Mouse (Mus musculus): ENCODE data around the gene Pkd1l2.

DNA sequence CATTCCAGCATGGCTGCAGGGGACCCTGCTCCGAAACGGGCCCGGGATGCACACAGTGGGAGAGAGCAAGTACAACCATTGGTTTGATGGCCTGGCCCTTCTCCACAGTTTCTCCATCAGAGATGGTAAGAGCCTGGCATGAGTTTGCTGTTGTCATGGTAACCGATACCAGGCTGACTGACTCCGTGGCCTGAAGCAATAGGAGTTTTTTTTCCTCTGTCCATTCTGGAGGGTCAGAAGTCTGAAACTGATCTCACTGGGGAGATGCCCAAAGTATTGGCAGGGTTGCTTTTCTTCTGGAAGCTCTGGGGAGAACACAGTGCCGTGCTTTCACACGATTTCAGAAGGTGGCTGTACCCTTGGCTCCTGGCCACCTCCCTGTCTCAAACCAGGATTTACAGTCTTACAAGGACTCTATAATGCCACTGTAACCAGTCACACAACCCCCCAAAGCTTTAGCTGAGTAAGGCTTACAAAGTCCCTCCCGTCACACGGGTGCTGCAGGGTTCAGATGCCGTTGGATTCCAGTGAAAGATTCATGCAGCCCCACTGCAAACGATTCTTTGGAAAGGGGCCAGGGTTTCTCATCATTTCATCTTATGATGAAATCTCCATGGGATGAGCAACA is 15.4 kb upstream of the Pkd1l2 start:
- TF ChIP-seq CTCF (IDR thresholded peaks at IDR 0.05; ENCODE audit: insufficient read depth, low read depth, low read length) (no peak), POLR2A (IDR thresholded peaks at IDR 0.05; ENCODE audit: insufficient read depth, low read depth, low read length) (no peak)

Data from olfactory bulb, adult 2 months (tissue).